Mouse (Mus musculus) G1E (cell line): ENCODE measurements around the gene Map3k19. TPM values are rescaled to one million over a fixed set of nuclear protein-coding genes. Genes with fewer than 3 reads are reported as not detected.

ENCODE experiments used
- ATAC-seq: 2 replicates; pipeline ENCODE4 v1.8.0; 2016; ENCODE audit warnings: mild to moderate bottlenecking; ENCODE audit not compliant: insufficient number of reproducible peaks, poor library complexity, low FRiP score, severe bottlenecking; ENCODE audit errors: extremely low read depth
- DNase-seq: peaks from one replicate; pipeline ENCODE4 v3.0.0; 2012; ENCODE audit warnings: low spot score
- H3K27me3 ChIP-seq: 2 replicates; pipeline ENCODE4 v1.6.1; 2012; ENCODE audit warnings: mild to moderate bottlenecking, low read length, inconsistent platforms; ENCODE audit not compliant: insufficient read depth
- H3K36me3 ChIP-seq: replicated peaks from 2 replicates; pipeline ENCODE3; 2012; ENCODE audit warnings: mild to moderate bottlenecking, inconsistent platforms
- H3K4me1 ChIP-seq: 2 replicates; pipeline ENCODE4 v1.6.1; 2012; ENCODE audit warnings: low read depth, low read length, inconsistent platforms, mixed read lengths; ENCODE audit not compliant: insufficient read depth
- H3K4me3 ChIP-seq: 2 replicates; pipeline ENCODE4 v1.5.1; 2012; ENCODE audit warnings: low read depth, mild to moderate bottlenecking, inconsistent platforms, low read length, moderate library complexity, mixed read lengths
- H3K9me3 ChIP-seq: replicated peaks from 2 replicates; pipeline ENCODE4 v1.6.1; 2012; ENCODE audit warnings: inconsistent platforms
- CTCF ChIP-seq: IDR thresholded peaks from 2 replicates; pipeline ENCODE4 v1.5.1; 2012; ENCODE audit warnings: low read depth, low read length, inconsistent platforms, mixed read lengths
- GATA1 ChIP-seq: IDR thresholded peaks from 2 replicates; pipeline ENCODE4 v1.6.1; 2012; ENCODE audit warnings: borderline replicate concordance, low read length, inconsistent platforms, mixed read lengths
- GATA2 ChIP-seq: IDR thresholded peaks from 2 replicates; pipeline ENCODE4 v1.6.1; 2012; ENCODE audit warnings: low read depth, low read length, inconsistent platforms, borderline replicate concordance
- POLR2AphosphoS5 ChIP-seq: IDR thresholded peaks from 2 replicates; pipeline ENCODE4 v1.6.1; 2012; ENCODE audit warnings: low read depth, low read length, inconsistent platforms; ENCODE audit not compliant: insufficient replicate concordance
- TAL1 ChIP-seq: conservative IDR thresholded peaks from 2 replicates; pipeline ENCODE4 v1.6.1; 2012; ENCODE audit warnings: low read depth, low read length, inconsistent platforms, mixed read lengths
- polyA plus RNA-seq: library from polyadenylated mRNA; stranded (reverse); fragments of >175 nt; gene quantifications from 2 replicates; pipeline ENCODE4 v1.2.3, GENCODE M21; 2012
- total RNA-seq, 2 experiments: library from RNA; stranded (forward) in 1 of 2; stranded (reverse) in 1 of 2; fragments of 200-1000 nt in 1 of 2; fragments of >200 nt in 1 of 2; fragmentation: Nextera tagmentation in 1 of 2; gene quantifications; 2 replicates each; pipeline ENCODE4 v1.2.3; 2014 to 2017

Map3k19 gene
- total and polyA plus RNA-seq, 3 experiments, result 0.16 TPM; not detected in 2

- DNase-seq, result no peak
- H3K9me3 ChIP-seq, result no peaks in the 10 kb centered on the region
- ATAC-seq, result no peak
- H3K36me3 ChIP-seq, result no peaks in the 10 kb centered on the region
- H3K27me3 ChIP-seq, result peaks cover 6% of the 10 kb centered on the region
- TF ChIP-seq POLR2AphosphoS5, result no peak
- no peak for TF ChIP-seq CTCF
- TF ChIP-seq GATA2, result no peak
- no peak for TF ChIP-seq GATA1
- TF ChIP-seq TAL1, result no peak
- H3K4me3 ChIP-seq, result no peak overlapping the region
- H3K4me1 ChIP-seq, result peaks cover 5% of the 10 kb centered on the region; the same call in 1 of the 2 replicates
Observed at GRCm38 (mm10) chr1:127860492-127860891, 5.7 kb upstream of the Map3k19 start.

- Histone ChIP-seq H3K4me1 (peaks cover 5% of the 10 kb centered on the region; the same call in 1 of the 2 replicates), H3K4me3 (no peak overlapping the region), H3K36me3 (no peaks in the 10 kb centered on the region), H3K27me3 (peaks cover 6% of the 10 kb centered on the region), H3K9me3 (no peaks in the 10 kb centered on the region)
- DNase-seq (no peak), ATAC-seq (no peak)
- TF ChIP-seq CTCF (no peak), GATA2 (no peak), POLR2AphosphoS5 (no peak), GATA1 (no peak)
Observed at GRCm38 (mm10) chr1:127859799-127860400, 5.1 kb upstream of the Map3k19 start.

- TF ChIP-seq GATA1 (no peak), CTCF (no peak), GATA2 (no peak), POLR2AphosphoS5 (no peak), TAL1 (no peak)
- Histone ChIP-seq H3K9me3 (no peaks in the 10 kb centered on the region), H3K4me3 (no peak overlapping the region), H3K36me3 (no peaks in the 10 kb centered on the region), H3K4me1 (peaks cover 5% of the 10 kb centered on the region; the same call in 1 of the 2 replicates), H3K27me3 (peaks cover 6% of the 10 kb centered on the region)
- ATAC-seq (no peak), DNase-seq (no peak)
Observed at GRCm38 (mm10) chr1:127858945-127859648, 4.3 kb upstream of the Map3k19 start.

- Histone ChIP-seq H3K9me3 (peaks cover 10% of the 10 kb centered on the region), H3K36me3 (no peaks in the 10 kb centered on the region), H3K4me3 (no peak overlapping the region), H3K4me1 (peaks cover 4% of the 10 kb centered on the region; the same call in 1 of the 2 replicates), H3K27me3 (peaks cover 5% of the 10 kb centered on the region; the same call in 1 of the 2 replicates)
- ATAC-seq, result no peak
- no peak for TF ChIP-seq TAL1
- no peak for TF ChIP-seq GATA1
- TF ChIP-seq POLR2AphosphoS5, result no peak
- no peak for TF ChIP-seq GATA2
- no peak for TF ChIP-seq CTCF
- DNase-seq, result no peak
Observed at GRCm38 (mm10) chr1:127850075-127850610, 4.7 kb downstream of the Map3k19 start.

GRCm38 (mm10) chr1:127845472-127845871 is 9.4 kb downstream of the Map3k19 start:
- no peak for TF ChIP-seq CTCF
- TF ChIP-seq GATA2, result no peak
- TF ChIP-seq TAL1, result no peak
- no peak for TF ChIP-seq GATA1
- no peak for TF ChIP-seq POLR2AphosphoS5
- Histone ChIP-seq H3K4me1 (peaks cover 4% of the 10 kb centered on the region; the same call in 1 of the 2 replicates), H3K4me3 (no peak overlapping the region), H3K27me3 (peaks cover 3% of the 10 kb centered on the region; the same call in 1 of the 2 replicates), H3K36me3 (no peaks in the 10 kb centered on the region), H3K9me3 (no peaks in the 10 kb centered on the region)
- DNase-seq (no peak), ATAC-seq (no peak)

GRCm38 (mm10) chr1:127838602-127839001 is 16.2 kb downstream of the Map3k19 start:
- no peak for TF ChIP-seq TAL1
- no peak for TF ChIP-seq GATA2
- TF ChIP-seq GATA1, result no peak
- TF ChIP-seq CTCF, result no peak
- no peak for TF ChIP-seq POLR2AphosphoS5
- no peaks in the 10 kb centered on the region for H3K36me3 ChIP-seq
- H3K4me3 ChIP-seq, result no peak overlapping the region
- H3K27me3 ChIP-seq, result peaks cover 16% of the 10 kb centered on the region
- no peak for ATAC-seq
- no peak for DNase-seq
- peaks cover 9% of the 10 kb centered on the region for H3K4me1 ChIP-seq
- H3K9me3 ChIP-seq, result no peaks in the 10 kb centered on the region
